Mouse (Mus musculus) erythroblast, adult 5-6 weeks (primary cell): ENCODE results near the gene Borcs8. TPM values are rescaled to one million over a fixed set of nuclear protein-coding genes. Genes with fewer than 3 reads are reported as not detected.

ENCODE experiments used
- ATAC-seq: replicated peaks from 2 replicates; pipeline ENCODE4 v1.8.0; 2016; ENCODE audit warnings: moderate number of reproducible peaks, mild to moderate bottlenecking, moderate TSS enrichment, inconsistent platforms; ENCODE audit not compliant: poor library complexity, low FRiP score, severe bottlenecking
- total RNA-seq, 2 experiments: library from RNA; stranded (forward) in 1 of 2; stranded (reverse) in 1 of 2; fragments of 150-400 nt in 1 of 2; fragments of 200-764, 138-1000 nt in 1 of 2; gene quantifications; 2 replicates each; pipeline versions ENCODE4 v1.2.3 to v1.2.4; 2015 to 2017; ENCODE audit warnings: low replicate concordance in 2 of 2

Gene Borcs8
- total RNA-seq, 2 experiments from 2014 or later, result 2.1 to 30.7 TPM

GRCm38 (mm10) chr8:70131166-70131883 is 8.0 kb upstream of the Borcs8 start, which contains the start of gene Nr2c2ap:
Nr2c2ap (plus strand) TSS chr8:70131333.
- peak; percentile 85 for ATAC-seq

- no peak for ATAC-seq
These were observed 5.2 kb upstream of the Borcs8 start for GRCm38 (mm10) chr8:70134086-70134485.

GRCm38 (mm10) chr8:70134931-70135330 is 4.4 kb upstream of the Borcs8 start:
- ATAC-seq, result no peak

GRCm38 (mm10) chr8:70136591-70136990 is 2.7 kb upstream of the Borcs8 start:
- ATAC-seq, result no peak

GRCm38 (mm10) chr8:70137890-70138289 is 1.4 kb upstream of the Borcs8 start:
- ATAC-seq, result no peak

- ATAC-seq, result no peak
These were observed 682 bp downstream of the Borcs8 start for GRCm38 (mm10) chr8:70139981-70140380.

- no peak for ATAC-seq
These were observed 8.6 kb downstream of the Borcs8 start for GRCm38 (mm10) chr8:70147678-70148607.

GRCm38 (mm10) chr8:70150158-70150557 is 10.9 kb downstream of the Borcs8 start:
- no peak for ATAC-seq

- peak; percentile 89 for ATAC-seq
These were observed 13.4 kb downstream of the Borcs8 start for GRCm38 (mm10) chr8:70152537-70153257.

- no peak for ATAC-seq
These were observed 18.0 kb downstream of the Borcs8 start for GRCm38 (mm10) chr8:70157240-70157800.

- ATAC-seq, result peak; percentile 76
These were observed 19.0 kb downstream of the Borcs8 start for GRCm38 (mm10) chr8:70158069-70158853.

- no peak for ATAC-seq
These were observed 19.9 kb downstream of the Borcs8 start for GRCm38 (mm10) chr8:70159211-70159610.

- ATAC-seq, result no peak
These were observed 20.7 kb downstream of the Borcs8 start for GRCm38 (mm10) chr8:70160015-70160414.

GRCm38 (mm10) chr8:70163316-70163715 is 24.0 kb downstream of the Borcs8 start:
- ATAC-seq, result no peak

GRCm38 (mm10) chr8:70166504-70167110 is 27.3 kb downstream of the Borcs8 start:
- peak; percentile 67 for ATAC-seq

GRCm38 (mm10) chr8:70170116-70170515 is 30.8 kb downstream of the Borcs8 start:
- ATAC-seq, result no peak

- ATAC-seq, result no peak
These were observed 31.4 kb downstream of the Borcs8 start for GRCm38 (mm10) chr8:70170748-70171147.

GRCm38 (mm10) chr8:70171240-70171639 is 31.9 kb downstream of the Borcs8 start:
- ATAC-seq, result no peak
